Mouse (Mus musculus) CD4-positive, CD25-positive, alpha-beta regulatory T cell, adult 4 months (primary cell): ENCODE results near the gene Lcp1. TPM values are rescaled to one million over a fixed set of nuclear protein-coding genes. Genes with fewer than 3 reads are reported as not detected.
"Not testable (repeated sequence)": the region's sequence is repeated elsewhere in the genome, so short reads cannot be mapped to it uniquely, and the experiment has no call there.

ENCODE experiments used
- ATAC-seq: one replicate; pipeline ENCODE4 v1.8.0; 2017
- polyA plus RNA-seq, 2 experiments: library from polyadenylated mRNA; unstranded; fragments of 100-300 nt; shearing (Covaris generic); gene quantifications; one replicate each; pipeline ENCODE4 v1.2.1; 2017

Gene Lcp1
- 1,000 to 10,000 TPM; 1,290 to 1,712 TPM for polyA plus RNA-seq

DNA sequence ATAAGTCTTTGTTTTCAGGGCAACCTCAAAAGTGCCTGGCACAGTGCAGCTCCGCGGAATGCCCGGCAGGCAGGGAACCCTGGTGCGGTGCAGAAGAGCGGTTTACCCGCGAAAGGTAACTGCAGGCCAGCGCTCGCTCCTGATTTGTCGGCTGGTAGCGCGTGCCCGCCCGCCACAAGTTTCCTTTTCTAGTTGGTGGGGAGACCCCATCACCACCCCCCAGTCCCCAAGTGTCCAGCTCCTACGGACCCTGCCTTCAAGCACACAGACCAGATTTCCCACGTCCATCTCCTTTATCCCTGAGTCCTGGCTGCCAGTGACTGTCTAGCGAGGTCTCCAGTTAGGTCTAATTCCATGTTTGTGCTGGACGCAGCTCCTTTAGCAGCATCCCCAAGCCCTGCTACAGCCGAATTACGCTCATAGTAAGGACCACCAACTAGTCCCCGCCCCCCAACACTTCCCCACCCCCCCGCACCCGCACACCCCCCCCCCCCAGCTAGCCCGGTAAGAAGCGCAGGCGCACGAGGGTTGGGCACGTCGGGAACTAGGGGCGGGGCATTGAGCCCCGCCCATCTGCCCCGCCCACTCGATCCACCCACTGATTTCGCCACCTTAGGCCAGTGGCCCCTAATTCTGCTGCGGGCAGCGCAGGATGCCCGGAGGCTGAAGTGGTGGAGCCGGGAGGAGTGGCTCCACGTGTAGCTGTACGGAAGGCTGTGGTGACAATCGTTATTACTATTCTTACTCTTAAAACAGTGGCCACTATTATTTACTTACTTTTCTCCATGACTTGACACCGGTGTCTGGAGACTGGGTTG, at the start of gene Lcp1, which contains the start of gene Lrrc63:
Gene Lcp1 (plus strand): TSS at position 601 of the 818 bp plus-strand sequence.
Gene Lrrc63 (minus strand): TSS at position 381 of the 818 bp plus-strand sequence.
- peak; percentile 64 for ATAC-seq

DNA sequence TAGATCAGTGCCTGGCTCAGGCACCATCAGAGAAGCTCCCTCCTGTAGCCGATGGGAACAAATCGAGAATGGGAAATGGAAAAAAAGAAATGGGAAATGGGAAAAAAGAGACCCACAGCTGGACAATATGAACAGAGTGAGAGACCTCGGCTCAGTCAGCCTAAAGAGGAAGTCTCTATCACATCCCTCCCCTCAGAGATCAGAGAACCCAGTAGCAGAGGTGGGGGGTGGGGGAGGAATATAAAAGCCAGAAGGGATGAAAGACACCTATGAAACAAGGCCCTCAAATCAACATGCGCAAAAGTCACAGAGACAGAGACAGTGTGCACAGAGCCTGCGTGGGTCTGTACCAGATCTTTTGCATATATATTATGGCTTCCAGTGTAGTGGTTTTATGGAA, 27.9 kb upstream of the Lcp1 start:
- no peak for ATAC-seq

DNA sequence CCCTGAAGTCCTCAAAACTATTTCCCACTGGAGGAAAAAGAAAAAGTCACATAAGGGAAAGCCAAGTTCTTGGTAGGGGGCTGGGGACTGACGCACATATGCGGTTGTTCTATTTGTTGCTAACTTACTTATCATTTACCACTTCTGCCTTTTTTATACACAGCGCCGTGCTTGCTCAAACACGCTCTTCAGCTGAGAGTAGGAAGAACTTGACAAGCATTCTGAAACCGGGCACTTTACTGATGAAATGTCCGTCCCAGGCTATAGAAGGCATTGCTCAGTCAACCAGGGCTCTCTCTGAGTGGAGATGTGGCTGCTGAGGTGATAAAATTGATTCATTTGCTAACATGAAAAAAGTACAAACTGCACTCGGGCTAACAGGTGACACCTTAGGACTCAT, 9.2 kb upstream of the Lcp1 start:
- no peak for ATAC-seq

DNA sequence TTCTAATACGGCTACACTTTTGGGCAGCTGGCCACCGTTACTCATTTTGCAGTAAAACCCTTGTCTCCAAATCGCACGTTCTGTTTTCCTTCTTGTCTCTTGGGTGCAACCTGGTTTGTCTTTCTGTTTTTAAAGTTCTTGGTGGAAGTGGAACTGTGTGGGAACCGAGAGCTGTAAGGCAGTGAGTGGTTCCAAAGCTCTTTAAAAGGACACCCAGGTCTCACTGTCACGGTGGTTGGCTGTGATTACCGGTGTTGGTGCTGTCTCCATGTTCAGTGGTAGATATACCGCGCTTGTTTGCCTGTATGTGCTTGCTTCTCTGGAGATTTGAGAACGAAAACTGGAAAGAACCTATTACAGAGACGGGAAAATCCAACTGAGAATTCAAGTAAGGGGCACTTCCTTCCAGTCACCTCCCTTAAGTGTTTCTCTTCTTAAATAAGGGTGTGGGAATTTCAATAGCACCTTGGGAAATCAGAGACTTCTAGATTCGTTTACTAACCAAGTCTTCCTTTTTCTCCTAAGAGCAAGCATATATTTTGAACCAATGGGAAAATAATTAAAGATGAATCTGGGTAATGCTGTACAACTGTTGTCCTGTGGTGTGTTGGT, 529 bp downstream of the Lcp1 start:
- peak; percentile 21 for ATAC-seq

DNA sequence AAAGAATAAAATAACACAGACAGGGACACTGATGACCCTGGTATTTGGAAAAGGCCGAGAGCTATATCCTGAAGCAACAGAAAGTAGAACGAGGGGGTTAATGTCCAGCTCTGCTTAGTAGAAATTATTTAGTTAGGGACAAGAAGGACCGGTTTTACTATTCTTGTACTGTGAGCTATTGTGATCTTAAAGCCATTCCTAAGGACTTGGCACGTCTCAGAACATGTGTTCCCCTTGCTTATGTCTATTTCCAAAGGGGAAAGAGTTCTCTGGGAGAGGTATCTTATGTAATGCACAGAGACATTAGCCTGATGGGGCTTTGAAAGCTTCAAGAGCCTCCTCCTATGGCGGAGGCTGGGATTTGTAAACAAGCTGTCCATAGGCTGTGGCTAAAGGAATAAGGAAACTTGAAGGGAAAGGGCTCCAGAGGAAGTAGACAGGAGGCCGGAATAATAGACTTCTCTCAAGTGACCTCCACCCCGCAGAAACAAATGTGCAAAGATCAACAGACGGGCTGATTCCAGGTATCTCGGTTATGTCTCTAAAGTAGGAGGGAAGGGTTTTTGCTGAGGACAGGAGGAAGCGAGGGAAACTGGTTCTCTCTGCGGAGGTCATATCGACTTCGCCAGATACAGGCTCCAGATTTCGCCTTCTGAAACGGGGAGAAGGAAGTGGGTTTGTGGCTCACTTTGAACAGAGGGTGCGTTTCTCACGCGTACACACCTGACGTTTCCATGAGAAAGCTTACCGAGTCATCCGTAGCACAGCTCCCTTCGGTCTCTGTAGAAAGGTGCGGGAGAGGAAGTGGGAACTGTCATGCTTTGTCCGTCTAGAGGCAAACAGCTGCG, 5.4 kb downstream of the Lcp1 start:
- peak; percentile 74 for ATAC-seq

DNA sequence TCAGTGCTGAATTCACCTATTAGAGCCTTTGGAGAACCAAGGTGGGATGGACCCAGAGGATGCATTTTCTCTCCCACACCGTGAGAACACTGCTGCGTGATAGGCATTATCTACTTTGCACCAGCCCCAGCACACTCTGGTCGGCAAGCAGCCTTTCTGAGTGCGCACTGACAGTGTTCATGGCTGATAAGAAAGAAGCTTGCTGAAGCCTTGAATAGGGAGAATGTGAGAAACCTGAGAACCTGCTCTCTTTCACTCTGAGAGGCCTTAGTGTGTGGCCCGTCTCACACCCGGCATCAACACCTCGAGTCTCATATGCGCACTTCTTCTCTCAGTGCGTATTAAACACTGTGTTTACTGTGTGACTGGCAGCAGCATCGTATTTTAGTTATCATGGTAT, 7.6 kb downstream of the Lcp1 start:
- ATAC-seq, result no peak

DNA sequence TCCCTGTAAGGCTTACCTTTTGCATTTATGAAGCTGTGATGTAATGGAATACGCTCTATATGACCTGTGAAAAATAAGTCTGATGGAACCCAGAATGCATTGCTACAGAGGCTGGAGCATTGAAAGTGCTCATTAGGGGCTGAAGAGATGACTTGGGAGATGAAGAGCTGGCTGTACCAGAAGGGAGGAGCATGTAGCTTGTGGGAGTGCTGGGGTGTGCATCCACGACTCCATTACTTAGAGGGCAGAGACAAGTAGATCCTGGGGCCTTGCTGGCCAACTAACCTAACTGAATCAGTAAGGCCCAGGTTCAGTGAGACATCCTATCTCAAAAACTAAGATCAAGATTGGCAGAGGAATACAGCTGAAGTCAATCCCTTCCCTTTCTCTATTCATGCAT, 8.3 kb downstream of the Lcp1 start:
- ATAC-seq, result no peak

DNA sequence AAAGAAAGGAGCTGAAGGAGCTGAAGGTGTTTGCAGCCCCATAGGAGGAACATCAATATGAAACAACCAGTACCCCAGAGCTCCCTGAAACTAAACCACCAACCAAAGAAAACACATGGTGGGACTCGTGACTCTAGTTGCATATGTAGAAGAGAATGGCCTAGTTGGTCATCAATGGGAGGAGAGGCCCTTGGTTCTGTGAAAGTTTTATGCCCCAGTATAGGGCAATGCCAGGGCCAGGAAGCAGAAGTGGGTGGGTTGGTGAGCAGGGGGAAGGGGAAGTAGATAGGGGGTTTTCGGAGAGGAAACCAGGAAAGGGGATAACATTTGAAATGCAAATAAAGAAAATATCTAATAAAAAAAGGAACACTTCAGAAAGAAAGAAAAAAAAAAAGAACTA, 16.8 kb downstream of the Lcp1 start:
- ATAC-seq, result not testable (repeated sequence)

DNA sequence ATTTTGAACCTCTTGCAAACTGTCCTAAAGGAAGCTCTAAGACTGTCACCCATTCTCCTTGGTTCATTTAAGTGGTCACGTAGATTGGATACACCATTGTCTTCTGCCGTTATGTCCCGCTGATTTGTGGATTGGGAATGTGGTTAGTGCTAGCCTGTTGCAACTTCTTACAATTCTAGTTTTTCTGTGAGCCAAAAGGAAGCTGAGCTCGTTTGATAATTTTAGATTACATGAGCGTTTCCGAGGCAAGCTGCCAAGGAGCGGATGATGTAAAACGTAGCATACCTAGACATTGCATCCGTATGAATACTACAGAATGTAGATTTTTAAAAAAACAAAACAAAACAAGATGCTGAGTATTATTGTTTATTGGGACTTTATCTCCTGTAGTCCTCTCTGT, 17.3 kb downstream of the Lcp1 start:
- ATAC-seq, result no peak

DNA sequence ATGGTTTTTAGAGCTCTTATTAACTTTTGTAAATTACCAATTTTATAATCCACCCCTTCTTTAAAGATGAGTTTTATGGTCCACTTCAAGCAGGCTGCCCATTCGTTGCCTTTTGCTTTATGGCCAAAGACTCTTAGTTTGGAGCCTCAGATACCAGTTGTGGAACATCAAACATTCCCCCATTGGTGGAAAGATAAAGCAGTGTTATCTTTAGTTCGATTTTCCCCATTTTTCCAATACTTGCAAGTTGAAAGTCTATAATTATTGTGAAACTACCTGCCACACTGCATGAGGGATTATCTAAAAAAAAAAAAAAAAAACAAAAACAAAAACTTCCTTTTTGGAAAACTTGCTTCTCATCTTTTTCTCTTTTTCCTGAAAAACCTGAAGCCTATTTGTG, 19.8 kb downstream of the Lcp1 start:
- no peak for ATAC-seq

DNA sequence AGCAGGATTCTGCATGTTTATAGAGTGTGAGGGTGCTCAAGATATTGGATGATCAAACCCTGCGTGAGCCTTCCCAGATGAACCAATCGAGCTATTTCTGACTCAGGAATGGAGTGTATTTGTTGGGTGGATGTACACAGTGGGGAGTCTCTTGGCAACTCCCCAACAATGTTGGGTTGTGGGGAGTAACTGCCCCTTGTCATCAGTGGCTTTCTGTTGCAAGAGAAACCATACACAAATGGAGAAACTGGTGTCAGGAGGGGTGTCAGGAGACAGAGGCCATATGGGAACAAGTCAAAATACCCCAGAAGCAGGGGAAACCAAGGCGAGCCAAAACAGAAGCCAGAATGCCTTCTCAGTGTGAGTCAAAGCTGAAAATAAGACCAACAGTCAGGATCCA, 20.2 kb downstream of the Lcp1 start:
- no peak for ATAC-seq

DNA sequence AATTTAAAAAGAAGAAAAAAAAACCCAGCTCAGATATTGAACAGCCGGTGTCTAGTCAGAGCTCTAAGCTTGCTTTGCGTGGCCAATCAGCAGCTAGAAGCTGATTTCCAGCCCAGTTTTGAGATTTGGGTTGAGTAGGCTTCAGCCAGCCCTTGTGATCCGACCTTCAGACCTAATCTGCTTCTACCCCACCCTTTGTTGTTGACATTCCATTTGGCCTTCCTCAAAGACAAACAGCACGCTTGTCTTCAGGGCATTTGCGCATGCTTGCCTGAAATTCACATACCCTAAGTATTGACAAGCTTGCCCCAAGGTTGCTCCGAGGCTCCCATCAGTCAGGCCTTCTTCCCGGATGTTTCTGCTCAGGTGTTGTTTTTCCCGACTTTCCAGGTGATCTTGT, 23.6 kb downstream of the Lcp1 start:
- ATAC-seq, result no peak

DNA sequence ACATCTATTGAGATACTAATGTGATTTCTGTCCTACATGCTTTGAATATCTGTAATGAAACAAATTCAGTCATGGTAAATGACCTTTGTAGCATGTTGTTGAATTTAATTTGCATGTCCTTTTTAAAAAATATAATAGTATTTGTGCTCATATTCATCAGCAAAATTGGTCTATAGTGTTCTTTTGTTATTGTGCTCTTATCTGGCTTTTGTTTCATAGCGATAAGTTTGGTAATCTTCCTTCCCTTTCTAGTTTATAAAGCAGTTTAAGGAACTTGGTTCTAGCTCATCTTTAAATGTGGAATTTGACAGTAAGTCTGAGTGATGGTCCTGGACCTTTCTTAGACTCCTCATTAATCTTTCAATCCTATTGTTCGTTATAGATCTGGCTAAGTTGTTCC, 28.5 kb downstream of the Lcp1 start:
- no peak for ATAC-seq

DNA sequence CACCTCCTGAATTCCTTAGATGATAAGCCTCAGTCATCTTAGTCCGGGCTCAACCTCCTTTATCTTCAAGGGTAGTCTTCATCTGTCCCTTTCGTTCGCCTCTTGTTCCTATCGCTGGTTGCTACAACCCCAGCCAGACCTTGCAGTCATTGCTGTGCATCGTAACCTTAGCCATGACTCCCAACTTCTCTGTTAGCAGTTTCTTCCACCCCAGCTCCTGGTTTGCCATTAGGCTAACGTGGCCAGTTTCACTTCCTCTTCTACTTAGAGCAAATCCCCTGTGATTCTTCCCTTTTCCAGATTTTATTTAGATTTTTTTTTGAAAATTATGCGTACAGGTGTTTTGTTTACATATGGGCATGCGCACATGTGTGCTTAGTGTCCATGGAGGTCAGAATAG, 33.0 kb downstream of the Lcp1 start:
- no peak for ATAC-seq

DNA sequence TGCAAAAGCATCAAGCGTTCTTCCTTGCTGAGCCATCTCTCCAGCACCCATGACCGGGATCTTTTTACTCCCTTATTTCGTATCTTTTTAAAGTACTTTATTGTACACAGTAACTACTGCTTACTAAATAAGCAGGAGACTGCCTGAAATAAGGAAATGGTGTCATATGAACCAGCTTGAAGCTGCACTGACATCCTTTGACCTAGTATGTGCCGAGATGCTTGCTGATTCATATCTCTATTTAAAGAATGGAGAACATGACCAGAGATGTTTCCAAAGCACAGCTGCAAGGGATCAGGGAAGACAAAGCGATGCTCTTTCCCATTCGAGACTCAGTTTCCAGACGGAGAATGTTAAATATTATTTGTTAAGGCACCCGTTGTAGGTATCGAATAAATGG, 33.4 kb downstream of the Lcp1 start:
- no peak for ATAC-seq

DNA sequence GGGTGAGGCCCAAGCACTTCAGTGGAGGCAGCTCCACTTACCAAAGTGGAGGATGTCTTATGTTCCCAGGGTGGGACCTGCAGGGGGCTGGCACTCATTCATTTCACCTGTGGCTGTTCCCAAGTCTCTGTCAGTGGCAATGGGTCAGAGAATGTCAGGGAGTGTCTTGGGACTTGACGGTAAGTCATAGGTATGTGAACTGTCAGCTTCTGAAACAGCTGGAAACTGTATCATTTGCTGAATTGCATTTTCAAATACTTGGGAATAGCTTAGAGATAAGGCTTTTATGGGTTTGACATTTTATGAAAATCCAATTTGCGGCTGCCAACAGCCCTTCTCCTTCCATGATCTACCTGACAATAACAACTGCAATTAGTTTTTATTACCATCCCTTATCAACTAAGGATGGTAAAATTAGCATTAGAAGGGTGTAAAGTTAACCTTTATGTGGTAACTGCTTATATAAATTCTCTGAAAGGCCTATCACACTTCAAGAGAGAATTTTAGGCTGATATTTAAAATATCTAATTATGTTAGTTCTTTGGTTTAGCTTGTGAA, 34.8 kb downstream of the Lcp1 start:
- ATAC-seq, result no peak

DNA sequence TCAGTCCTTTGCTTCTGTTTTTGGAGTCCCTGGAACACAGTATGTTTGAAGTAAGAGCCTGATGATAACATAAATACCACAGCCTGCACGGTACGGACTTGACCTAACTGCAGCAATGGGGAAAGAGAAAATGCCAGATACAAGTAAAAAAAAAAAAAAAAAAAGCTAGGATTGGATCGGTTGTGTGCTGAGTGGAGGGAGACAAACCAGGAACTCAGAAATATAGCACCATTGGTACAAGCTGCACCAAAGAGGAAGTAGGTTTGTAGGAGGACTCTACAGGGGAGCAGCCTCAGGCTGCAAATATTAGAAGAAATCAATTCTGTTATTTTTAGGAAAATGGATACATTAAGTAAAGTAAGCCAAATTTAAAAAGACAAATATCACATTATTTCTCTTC, 37.6 kb downstream of the Lcp1 start:
- ATAC-seq, result no peak

DNA sequence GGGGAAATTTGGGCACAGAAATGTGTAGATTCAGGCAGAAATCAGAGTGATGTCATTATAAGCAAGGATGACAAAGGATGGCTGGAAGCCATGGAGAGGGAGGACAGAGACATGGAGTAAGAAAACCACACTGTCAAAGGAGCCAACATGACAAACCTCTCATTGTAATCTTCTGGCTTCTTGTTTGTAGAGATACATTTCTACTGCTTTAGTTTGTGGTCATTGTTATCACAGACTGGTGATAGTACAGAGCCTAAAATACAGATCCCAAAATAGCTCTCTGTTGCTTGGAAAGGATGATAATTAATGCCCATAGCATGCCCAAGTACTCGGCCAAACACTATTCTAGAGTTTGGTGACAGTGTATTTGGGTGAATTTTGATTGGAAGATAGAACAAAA, 39.6 kb downstream of the Lcp1 start:
- no peak for ATAC-seq

DNA sequence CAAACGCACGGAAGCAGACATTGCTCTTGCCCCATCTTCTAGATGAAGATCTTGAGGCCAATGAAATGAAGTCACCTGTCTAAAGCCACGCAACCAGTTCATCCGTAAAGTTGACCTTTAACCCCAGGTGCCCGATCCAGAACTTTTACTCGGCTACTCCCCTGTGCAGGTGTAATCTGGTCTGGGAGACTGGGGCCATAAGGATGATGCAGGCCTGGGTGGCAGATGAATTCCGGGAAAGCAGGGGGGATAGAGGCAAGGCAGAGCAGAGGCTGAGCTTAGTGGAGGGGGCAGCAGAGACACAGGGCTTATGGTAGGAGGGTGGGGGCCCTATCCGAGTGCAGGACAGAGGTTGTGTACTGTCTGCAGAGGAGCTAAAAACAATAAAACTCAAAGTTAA, 43.4 kb downstream of the Lcp1 start:
- ATAC-seq, result no peak

DNA sequence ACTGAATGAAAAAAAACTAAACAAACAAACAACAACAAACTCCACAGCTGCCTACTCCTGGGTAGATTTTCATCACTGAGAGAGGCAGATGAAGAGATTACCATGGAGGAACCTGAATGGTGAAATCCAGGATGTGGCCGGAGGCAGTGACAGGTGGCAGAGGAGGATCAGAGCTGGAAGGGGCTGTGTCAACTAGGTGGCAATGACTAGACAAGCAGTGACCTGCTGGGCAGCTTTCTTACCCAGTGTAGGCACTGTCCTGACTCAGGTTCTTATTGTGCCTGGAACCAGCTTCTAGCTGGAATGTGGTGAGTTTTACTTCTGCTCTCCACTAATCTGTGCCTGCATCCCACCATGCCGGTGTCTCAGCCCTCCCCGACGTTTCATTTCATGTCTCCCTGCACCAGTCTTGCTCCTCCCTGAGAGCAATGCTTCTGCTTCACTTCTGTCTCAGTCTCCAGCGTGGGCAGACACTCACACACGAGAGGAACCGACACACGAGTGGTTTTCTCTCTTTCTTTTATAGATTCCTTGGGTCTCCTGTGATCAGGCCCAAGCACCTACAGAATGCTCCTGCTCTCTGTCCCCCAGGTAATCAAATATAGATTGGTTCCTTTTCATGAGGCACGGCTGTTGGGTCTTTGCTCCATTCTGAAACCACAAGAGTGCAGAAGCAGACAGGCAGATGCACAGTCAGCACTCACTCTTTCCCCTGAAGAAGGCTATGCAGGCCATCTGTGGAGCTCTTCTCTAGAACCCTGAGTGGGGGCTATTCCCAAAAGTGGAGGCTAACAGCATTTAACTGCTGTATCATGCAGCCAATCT, 44.0 kb downstream of the Lcp1 start:
- ATAC-seq, result no peak

DNA sequence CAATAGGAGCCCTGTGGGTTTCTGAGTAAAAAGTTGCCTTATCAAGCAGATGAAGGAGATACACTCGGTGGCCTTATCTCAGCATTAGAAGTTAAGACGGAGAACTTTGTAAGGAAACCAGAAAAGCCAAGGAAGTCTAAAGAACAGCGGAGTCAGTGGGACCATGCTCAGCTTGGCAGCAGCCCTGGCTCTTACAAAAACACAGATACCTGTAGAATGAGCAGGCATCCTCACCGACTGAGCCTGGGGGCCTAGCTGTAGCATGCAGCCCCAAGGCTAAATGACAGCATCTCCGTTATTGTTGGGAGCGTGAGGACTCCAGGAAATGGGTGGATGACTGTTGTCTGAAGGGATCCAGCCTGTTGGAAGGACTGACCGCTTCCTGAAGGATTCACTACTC, 44.9 kb downstream of the Lcp1 start:
- no peak for ATAC-seq

DNA sequence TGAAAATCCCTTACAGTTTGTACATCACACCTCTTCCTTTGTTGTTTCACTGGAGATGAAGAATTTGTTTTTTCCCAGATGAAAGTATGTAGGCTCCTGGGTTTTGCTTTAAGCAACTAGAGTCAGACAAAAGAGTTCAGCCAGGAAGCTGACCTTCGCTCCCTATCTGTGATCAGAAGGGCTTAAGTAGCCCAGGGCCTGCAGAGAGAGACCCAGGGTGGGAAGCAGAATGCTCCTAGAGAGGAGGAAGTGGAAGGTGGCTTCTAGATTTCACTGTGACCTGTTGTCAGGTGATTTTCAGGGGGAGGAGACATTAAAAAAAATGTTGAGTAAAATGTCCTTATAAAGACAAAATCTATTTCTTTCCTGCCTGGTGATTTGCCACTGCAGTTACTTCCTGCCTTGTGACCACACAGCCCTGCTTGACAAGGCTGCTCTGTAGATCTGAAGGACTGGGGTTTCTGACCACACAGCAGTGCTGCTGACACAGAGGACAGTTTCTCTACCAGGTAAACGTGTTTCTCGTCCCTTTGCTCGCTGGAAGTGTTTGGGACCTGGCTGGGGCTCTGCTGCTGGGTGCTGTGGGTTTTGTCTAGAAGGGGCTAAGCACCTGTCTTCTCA, 45.6 kb downstream of the Lcp1 start:
- ATAC-seq, result peak; percentile 60
